Mouse (Mus musculus) layer of hippocampus, adult 18-20 months (tissue): Measurements from ENCODE around the gene Rhpn2. TPM values are rescaled to one million over a fixed set of nuclear protein-coding genes. Genes with fewer than 3 reads are reported as not detected.
"Not testable (repeated sequence)": the region's sequence is repeated elsewhere in the genome, so short reads cannot be mapped to it uniquely, and the experiment has no call there.

Experiments
- DNase-seq, 2 experiments: peaks; one replicate each; pipeline ENCODE4 v3.0.0; 2022; ENCODE audit warnings: low spot score in 2 of 2
- long read RNA-seq: library from polyadenylated mRNA; stranded (forward); transcript quantifications from one replicate; pipeline ENCODE4 v2.0.0, GENCODE M21; 2021
- total RNA-seq, 2 experiments: library from RNA; stranded (reverse); gene quantifications; 2 replicates each; pipeline ENCODE4 v1.2.3; 2021

Gene Rhpn2
- 1 to 10 TPM; 7.3 to 9.1 TPM for total RNA-seq
- long read RNA-seq, transcript Rhpn2-201 (15 exons, 3,508 nt): major isoform, 9 of 9 reads
- long read RNA-seq, partial matches to known transcripts: 0 of 9 reads
- long read RNA-seq, other reads (novel, unspliced or antisense): 0 of 9 reads

- DNase-seq: peak; percentile 99 to 100
Observed at GRCm38 (mm10) chr7:35333692-35334526, at the start of gene Rhpn2. Rhpn2 (plus strand) TSS chr7:35334170.

DNA sequence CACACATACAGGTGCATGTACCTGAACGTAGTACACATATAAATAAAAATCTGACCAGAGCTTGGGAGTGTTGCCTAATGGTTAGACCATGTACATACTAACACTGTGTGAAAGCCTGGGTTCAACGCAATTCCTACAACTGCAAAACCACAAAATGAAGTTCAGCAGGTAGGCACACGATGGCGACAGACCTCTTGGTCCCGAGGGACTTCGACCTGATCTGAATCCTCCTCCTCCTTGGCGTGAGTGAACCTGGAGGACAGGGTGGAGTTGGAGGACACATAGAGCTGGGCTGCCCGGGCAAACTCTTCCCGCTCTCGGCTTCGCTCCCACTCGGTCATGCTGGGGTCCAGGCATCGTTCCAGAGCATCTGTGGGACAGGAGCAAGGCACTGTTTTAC is 40.5 kb upstream of the Rhpn2 start:
- DNase-seq: no peak

- DNase-seq: no peak
Observed at GRCm38 (mm10) chr7:35295631-35296030, 38.3 kb upstream of the Rhpn2 start.

GRCm38 (mm10) chr7:35297886-35298285 is 36.1 kb upstream of the Rhpn2 start:
- DNase-seq: no peak

GRCm38 (mm10) chr7:35299656-35300055 is 34.3 kb upstream of the Rhpn2 start:
- DNase-seq: peak in 1 of 2 experiments; percentile 17

DNA sequence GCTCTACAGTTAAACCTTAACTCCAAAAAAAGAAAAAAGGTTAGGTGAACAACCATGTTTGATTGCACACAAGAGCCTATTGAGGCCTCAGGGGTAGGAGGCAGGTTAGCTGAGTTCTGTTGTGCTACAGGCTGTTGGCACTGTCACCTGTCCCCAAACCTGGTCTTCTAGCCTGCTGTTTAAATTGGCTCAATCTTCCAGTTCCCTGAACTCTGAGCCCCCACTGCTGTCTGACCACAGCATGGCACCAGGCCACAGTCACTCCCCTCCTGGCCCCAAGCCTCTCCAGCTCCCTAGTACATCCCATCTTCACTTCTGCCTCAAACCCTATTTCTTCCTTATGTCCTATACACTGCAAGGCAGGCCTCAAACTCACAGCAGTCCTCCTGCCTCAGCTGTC is 33.2 kb upstream of the Rhpn2 start:
- DNase-seq: no peak

GRCm38 (mm10) chr7:35311214-35311613 is 22.8 kb upstream of the Rhpn2 start:
- no peak for DNase-seq

DNA sequence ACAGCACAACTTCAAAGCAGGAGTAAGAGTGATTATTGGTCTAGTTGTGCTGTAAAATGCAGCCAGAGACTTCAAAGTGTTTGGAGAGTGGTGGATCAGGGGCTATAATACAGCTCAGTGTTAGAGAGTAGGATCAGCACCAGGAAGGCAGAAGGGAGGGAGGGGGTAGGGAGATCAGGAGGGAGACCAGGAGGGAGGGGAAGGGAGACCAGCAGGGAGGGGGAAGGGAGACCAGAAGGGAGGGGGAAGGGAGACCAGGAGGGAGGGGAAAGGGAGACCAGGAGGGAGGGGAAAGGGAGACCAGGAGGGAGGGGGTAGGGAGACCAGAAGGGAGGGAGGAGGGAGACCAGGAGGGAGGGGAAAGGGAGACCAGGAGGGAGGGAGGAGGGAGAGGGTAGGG is 19.8 kb upstream of the Rhpn2 start:
- no peak for DNase-seq

- peak; percentile 90 to 97 for DNase-seq
Observed at GRCm38 (mm10) chr7:35317729-35318609, 16.0 kb upstream of the Rhpn2 start, which contains the start of gene Gpatch1. Gpatch1 (minus strand) TSS chr7:35318440.

DNA sequence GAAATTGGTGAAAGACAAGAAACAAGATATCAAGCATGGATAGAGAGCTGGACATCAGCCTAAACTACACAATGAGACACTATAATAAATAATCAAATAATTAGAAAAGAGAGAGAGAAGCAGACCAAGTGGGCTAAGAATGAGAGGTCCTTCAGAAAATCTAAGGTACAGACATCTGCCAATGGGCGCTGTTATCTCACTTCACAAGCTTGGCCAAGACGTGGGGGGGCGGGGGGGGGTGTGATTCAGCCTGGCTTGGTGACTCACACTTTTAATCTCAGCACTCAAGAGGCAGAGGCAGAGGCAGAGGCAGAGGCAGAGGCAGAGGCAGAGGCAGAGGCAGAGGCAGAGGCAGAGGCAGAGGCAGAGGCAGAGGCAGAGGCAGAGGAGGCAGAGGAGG is 14.7 kb upstream of the Rhpn2 start:
- DNase-seq: not testable (repeated sequence)

GRCm38 (mm10) chr7:35319755-35320154 is 14.2 kb upstream of the Rhpn2 start:
- DNase-seq: no peak

GRCm38 (mm10) chr7:35322161-35322560 is 11.8 kb upstream of the Rhpn2 start:
- no peak for DNase-seq

- no peak for DNase-seq
Observed at GRCm38 (mm10) chr7:35322732-35323420, 11.1 kb upstream of the Rhpn2 start.

DNA sequence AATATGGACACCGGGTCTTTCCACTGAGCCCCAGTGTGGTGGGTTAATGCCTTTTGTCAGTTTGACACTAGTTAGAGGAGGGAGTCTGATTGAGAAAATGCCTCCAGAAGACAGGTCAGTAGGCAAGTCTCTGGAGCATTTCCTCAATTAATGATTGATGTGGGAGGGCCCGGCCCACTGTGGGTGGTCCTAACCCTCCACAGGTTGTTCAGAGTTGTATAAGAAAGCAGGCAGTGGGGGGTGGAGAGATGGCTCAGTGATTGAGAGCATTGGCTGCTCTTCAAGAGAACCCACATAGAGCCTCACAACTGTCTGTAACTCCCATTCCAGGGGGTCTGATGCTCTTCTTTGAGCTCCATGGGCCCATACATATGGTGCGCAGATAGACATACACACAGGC is 2.4 kb upstream of the Rhpn2 start:
- DNase-seq: no peak

DNA sequence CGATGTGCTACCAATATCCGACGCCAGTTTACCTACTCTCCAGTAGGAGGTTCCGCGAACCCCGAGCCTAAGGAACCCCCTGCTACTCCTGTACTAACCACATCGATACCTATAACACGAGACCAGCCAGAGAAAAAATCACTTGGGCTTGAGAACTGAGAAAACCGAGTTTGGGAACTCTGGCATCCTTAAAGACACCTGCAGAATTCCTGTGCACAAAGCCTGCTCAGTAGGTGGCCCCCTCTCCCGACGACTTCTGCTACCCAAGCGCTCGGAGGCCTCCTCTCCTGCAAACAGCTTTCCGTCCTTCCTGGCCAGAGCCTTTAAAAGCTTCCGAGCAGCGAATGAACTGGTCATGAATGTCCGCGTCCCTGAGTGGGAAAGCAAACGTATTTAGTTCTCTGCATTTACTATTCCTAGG is 729 bp upstream of the Rhpn2 start:
- DNase-seq: no peak

- no peak for DNase-seq
Observed at GRCm38 (mm10) chr7:35334527-35335452, 820 bp downstream of the Rhpn2 start.

DNA sequence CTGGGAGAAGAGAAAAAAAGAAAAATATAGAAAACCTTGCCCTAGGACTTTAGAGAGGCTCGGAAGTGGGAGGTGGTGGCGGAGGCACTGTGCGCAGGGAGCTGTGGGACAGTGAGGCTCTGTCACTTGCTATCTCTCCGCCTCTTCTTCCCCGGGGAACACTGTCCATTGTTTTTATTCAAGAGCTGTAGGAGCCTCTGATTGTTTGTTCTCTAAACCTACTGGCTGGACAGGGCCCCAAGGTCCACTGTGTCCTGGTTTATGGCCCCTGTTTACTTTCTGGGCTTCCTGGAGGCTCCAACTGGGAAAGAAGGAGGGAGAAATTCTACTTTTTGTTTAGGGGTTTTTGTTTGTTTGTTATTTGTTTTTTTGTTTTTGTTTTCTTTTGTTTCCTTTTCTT is 6.2 kb downstream of the Rhpn2 start:
- peak in 1 of 2 experiments; percentile 27 for DNase-seq

- no peak for DNase-seq
Observed at GRCm38 (mm10) chr7:35341282-35341681, 7.3 kb downstream of the Rhpn2 start.

DNA sequence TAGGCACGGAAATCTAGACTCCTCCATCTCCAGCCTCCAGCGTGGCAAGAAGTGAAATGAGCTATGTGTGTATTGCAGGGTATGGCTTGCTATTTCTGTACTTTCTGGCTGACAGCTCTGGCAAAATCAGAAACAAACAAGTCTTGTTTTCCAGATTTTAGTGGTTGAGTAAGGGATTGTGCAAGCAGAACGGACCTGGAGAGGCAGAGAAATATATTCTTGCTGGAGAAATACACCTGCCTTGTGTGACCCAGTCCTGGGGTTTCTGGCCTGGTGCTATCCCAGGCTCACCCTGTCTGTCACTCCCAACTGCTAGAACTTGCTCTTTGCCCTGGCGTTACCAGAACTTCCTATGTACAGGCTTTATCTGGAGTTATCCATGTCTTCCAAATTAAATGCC is 8.5 kb downstream of the Rhpn2 start:
- peak in 1 of 2 experiments; percentile 7 for DNase-seq

GRCm38 (mm10) chr7:35344785-35345330 is 10.9 kb downstream of the Rhpn2 start:
- no peak for DNase-seq
